Mouse (Mus musculus): ENCODE measurements around the gene Eif3b. TPM values are rescaled to one million over a fixed set of nuclear protein-coding genes. Genes with fewer than 3 reads are reported as not detected.
A peak's percentile ranks its signal among the peaks of the same experiment; 100 is the strongest.

Eif3b gene
- 149 and 201 TPM in 2 replicates for polyA plus RNA-seq (2011; ENCODE audit: insufficient read length, low read depth, missing spikeins)

DNA sequence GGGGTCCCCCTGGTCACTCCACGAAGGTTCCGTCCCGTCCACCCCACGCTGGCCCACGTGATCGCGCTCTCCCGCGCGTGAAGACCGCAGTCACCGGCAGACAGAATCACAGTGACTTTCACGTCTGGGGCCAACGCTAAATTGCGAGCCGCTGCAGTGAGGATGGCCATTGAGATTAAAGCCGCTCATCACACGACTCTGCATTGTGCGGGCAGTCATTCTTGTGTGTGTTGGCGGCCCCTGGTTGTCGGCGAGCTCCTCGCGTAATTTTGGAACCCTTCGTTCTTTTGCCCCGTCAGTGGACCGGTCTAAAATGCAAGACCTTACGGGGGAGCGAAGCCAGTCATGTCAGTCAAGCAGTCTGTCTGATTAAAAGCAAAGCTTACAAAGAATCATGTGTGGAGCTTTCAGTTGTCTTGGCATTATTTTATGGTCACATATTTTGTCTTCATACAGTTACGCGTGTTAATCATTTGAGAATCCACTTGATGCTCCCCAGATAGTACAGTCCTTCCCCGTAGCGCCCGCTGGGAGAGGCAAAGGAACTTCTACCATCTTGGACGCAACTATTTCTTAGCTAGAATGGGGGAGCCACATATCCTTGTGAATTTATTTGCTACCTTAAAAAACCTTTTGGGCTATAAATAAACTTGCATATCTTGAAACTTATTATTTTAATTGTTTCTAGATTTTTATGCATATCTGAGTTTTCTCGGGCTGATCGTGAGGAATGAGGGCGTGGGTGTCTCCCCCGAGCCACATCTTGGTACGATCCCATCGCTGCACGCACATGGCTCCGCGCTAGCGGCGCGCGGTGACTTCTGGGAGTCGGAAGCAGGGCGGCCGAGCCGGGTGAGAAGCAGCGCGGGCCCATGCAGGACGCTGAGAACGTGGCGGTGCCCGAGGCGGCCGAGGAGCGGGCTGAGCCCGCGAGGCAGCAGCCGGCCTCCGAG is at the start of gene Eif3b:
Eif3b (plus strand) TSS at position 840 of the 953 bp plus-strand sequence.
- peak within 1 kb of the TSS; percentile 89 for H3K27ac ChIP-seq (ENCODE audit: insufficient read depth, low read length)
- H3K4me3 ChIP-seq (ENCODE audit: insufficient read depth, low read length), result peak within 1 kb of the TSS; percentile 89
- no peaks in the 10 kb centered on the region for H3K4me1 ChIP-seq (ENCODE audit: control insufficient read depth, insufficient read depth, low read length)
- TF ChIP-seq CTCF (IDR thresholded peaks at IDR 0.05; ENCODE audit: borderline replicate concordance, insufficient read depth, low read length) (no peak), POLR2A (IDR thresholded peaks at IDR 0.05; ENCODE audit: low read depth, low read length) (peak; percentile 94)

DNA sequence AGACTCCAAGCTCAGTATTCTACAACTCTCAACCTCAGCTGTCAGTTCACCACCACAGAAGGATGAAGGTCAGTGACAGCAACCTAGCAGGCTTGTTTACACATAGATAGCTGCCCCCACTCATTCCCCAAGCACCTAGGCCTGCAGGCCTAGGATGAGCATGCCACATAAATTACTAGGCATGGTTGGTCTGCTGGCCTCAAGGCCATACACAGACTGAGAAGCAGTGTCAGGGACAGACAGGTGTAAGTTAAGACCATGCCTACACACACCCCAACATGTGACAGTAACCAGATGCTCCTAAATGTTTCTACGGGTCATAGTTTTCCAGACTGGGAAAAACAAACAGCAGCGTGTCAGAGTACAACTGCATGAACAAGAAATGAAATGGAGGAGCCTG is 49.7 kb upstream of the Eif3b start:
- H3K4me1 ChIP-seq (ENCODE audit: control insufficient read depth, insufficient read depth, low read length), result 0 out of 2 replicates have a peak, but pooled peaks cover 2% of the 10 kb centered on the region
- H3K27ac ChIP-seq (ENCODE audit: insufficient read depth, low read length), result no peak overlapping the region
- no peak overlapping the region for H3K4me3 ChIP-seq (ENCODE audit: insufficient read depth, low read length)
- no peak for TF ChIP-seq POLR2A (IDR thresholded peaks at IDR 0.05; ENCODE audit: low read depth, low read length)
- TF ChIP-seq CTCF (IDR thresholded peaks at IDR 0.05; ENCODE audit: borderline replicate concordance, insufficient read depth, low read length), result no peak

DNA sequence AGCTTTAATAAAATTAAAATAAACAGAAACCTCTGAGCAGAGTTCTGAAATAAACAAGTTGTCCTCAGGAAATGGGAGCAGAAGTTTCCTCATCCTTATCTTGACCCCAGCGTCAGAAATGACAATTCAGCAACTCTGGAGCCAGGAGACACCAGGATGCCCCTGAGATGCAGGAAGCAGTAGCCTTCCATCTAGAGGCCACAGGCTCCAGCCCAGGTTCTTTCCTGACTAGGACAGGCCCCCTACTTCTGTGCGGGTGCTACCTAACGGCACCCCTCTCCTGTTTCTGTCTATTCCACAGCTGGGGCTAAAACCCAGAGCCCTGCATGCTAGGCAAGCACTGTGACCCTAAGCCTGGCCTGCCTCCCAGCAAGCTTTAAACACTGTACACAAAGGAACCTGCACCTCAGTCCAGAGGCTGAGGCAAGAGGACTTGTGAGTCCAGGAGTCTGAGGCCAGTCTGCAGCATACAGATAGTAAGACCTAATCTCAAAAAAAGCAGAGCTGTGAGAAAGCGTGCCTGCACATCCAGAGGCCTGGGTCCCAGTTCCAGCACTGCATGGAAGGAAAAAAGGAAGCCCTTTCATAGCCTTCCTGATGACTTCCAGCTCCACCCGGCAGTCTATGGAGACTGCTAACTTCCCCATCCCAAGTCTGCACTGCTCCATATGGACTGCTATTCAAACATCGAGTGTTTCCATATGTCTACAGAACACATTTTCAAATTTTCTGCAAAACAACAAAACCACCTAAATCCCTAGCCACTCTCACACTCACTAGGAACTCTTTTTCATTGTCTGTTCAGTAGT is 48.5 kb upstream of the Eif3b start:
- TF ChIP-seq CTCF (IDR thresholded peaks at IDR 0.05; ENCODE audit: borderline replicate concordance, insufficient read depth, low read length), result no peak
- TF ChIP-seq POLR2A (IDR thresholded peaks at IDR 0.05; ENCODE audit: low read depth, low read length), result no peak
- 0 out of 2 replicates have a peak, but pooled peaks cover 2% of the 10 kb centered on the region for H3K4me1 ChIP-seq (ENCODE audit: control insufficient read depth, insufficient read depth, low read length)

DNA sequence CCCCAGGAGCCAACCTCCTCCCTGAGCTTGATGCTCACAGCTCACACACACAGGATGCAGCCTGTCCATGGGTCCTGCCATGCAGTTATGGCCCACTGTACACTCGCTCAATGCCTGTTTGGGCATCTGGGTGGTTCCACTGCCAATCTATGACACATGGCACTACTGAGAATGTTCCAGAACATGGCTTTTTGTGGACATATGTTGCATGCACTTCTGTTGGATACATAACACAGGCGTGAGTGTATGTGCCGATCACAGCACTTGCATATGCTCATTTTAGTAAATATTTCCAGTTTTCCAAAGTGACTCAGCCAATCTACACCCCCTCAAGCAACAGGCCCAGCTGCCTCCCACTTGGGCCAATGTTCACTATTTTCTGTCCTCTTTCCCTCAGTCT is 47.5 kb upstream of the Eif3b start:
- Histone ChIP-seq H3K27ac (ENCODE audit: insufficient read depth, low read length) (no peak overlapping the region), H3K4me3 (ENCODE audit: insufficient read depth, low read length) (no peak overlapping the region)

More for the DNA sequence above, 48.5 kb upstream of the Eif3b start:
- H3K4me3 ChIP-seq (ENCODE audit: insufficient read depth, low read length), result no peak overlapping the region
- H3K27ac ChIP-seq (ENCODE audit: insufficient read depth, low read length), result no peak overlapping the region

DNA sequence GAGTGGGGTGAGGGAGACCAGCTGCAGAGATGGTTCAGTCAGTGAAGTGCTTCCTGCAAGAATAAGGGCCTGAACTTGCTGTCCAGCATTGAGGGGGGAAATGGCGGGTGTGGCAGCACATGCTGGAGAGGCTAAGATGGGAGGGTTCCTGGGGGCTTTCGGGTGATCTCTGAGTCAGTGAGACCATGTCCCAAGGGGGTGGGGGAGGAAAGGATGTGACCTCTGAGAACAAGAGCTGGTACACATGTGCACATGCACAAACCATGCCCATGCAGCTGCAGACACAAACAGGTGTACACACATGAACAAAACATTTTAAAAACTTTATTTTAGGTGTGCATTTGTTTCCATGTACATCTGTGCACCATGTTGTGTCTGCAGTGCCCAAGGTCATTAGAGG is 45.4 kb upstream of the Eif3b start:
- TF ChIP-seq CTCF (IDR thresholded peaks at IDR 0.05; ENCODE audit: borderline replicate concordance, insufficient read depth, low read length) (no peak), POLR2A (IDR thresholded peaks at IDR 0.05; ENCODE audit: low read depth, low read length) (no peak)
- no peak overlapping the region for H3K27ac ChIP-seq (ENCODE audit: insufficient read depth, low read length)
- no peak overlapping the region for H3K4me3 ChIP-seq (ENCODE audit: insufficient read depth, low read length)
- 0 out of 2 replicates have a peak, but pooled peaks cover 2% of the 10 kb centered on the region for H3K4me1 ChIP-seq (ENCODE audit: control insufficient read depth, insufficient read depth, low read length)

More for the DNA sequence above, 47.5 kb upstream of the Eif3b start:
- no peak for TF ChIP-seq POLR2A (IDR thresholded peaks at IDR 0.05; ENCODE audit: low read depth, low read length)
- no peak for TF ChIP-seq CTCF (IDR thresholded peaks at IDR 0.05; ENCODE audit: borderline replicate concordance, insufficient read depth, low read length)
- 0 out of 2 replicates have a peak, but pooled peaks cover 2% of the 10 kb centered on the region for H3K4me1 ChIP-seq (ENCODE audit: control insufficient read depth, insufficient read depth, low read length)

DNA sequence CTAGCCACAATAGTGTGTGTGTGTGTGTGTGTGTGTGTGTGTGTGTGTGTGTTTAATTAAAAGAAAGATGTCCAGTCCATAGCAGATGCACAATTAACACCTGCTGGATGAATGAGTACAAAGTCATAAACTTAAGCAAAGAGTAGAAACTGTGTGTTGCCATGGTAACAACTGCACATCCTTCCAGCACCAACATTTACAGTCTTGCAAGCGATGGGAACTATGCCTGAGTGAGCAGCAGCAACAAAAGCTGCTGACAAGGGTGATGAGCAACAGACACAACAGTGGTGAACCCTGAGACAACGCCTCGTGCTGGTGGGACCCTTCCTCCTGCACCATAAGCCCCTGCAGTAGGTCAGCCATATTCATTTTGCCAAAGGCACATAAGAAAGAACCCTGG is 44.9 kb upstream of the Eif3b start:
- Histone ChIP-seq H3K27ac (ENCODE audit: insufficient read depth, low read length) (no peak overlapping the region), H3K4me3 (ENCODE audit: insufficient read depth, low read length) (no peak overlapping the region), H3K4me1 (ENCODE audit: control insufficient read depth, insufficient read depth, low read length) (peaks cover 3% of the 10 kb centered on the region; the same call in 1 of the 2 replicates)
- TF ChIP-seq CTCF (IDR thresholded peaks at IDR 0.05; ENCODE audit: borderline replicate concordance, insufficient read depth, low read length), result no peak
- no peak for TF ChIP-seq POLR2A (IDR thresholded peaks at IDR 0.05; ENCODE audit: low read depth, low read length)

DNA sequence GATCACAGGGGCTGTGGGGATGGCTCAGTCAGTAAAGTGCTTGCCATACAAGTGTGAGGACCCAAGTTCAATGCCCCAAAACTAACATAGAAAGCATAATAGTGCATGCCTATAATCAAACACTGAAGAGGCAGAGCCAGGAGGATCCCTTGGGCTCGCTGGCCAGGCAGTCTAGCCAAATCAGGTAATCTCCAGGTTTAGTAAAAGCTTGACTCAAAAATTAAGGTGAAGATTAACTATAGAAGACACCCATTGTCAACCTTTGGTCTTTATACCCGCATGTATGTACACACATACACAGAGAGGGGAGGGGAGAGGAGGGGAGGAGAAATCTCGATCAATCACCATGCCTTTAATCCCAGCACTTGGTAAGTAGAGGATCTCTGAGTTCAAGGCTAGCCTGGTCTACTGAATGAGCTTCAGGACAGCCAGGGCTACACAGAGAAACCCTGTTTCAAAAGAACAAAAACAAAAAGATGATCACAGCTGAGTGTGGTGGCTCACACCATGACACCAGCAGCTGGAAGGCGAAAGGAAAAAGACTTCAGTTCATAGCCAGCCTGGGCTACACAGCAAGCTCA is 43.8 kb upstream of the Eif3b start:
- TF ChIP-seq CTCF (IDR thresholded peaks at IDR 0.05; ENCODE audit: borderline replicate concordance, insufficient read depth, low read length) (no peak), POLR2A (IDR thresholded peaks at IDR 0.05; ENCODE audit: low read depth, low read length) (no peak)
- Histone ChIP-seq H3K4me3 (ENCODE audit: insufficient read depth, low read length) (no peak overlapping the region), H3K27ac (ENCODE audit: insufficient read depth, low read length) (no peak overlapping the region), H3K4me1 (ENCODE audit: control insufficient read depth, insufficient read depth, low read length) (peaks cover 8% of the 10 kb centered on the region; the same call in 1 of the 2 replicates)

DNA sequence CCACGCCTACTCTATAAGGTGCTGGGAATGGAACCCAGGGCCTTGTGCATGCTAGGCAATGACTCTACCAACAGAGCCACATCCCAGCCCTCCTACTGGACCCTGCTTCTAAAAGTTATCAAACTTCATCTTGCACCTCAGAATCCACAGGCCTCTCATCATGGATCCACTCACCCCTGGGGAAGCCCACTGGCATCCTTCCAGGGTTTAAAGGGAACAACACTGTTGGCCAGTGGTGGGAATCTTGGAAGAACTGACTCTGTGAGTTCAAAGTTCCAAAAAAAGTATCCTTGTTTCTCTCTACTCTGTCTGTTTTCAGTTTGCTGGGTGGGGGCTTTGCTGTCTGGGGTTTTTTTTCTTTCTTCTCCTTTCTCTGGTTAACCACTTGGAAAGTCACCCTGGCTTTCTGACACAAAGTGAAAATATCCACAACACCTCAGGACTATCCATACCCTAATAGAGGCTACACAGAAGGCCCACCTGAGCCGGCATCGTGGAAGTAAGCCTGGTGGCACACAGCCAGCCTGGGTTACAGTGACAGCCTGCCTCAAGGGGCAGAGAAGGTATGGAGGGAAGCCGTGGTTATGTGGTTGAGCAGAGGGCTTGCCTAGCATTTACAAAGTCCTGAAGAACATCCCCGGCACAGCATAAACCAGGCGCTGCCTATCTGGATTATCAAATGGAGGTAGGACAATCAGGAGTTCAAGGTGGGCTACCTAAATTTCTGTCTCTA is 40.8 kb upstream of the Eif3b start:
- H3K27ac ChIP-seq (ENCODE audit: insufficient read depth, low read length), result no peak overlapping the region
- H3K4me1 ChIP-seq (ENCODE audit: control insufficient read depth, insufficient read depth, low read length), result peaks cover 7% of the 10 kb centered on the region; the same call in 1 of the 2 replicates
- TF ChIP-seq CTCF (IDR thresholded peaks at IDR 0.05; ENCODE audit: borderline replicate concordance, insufficient read depth, low read length) (no peak), POLR2A (IDR thresholded peaks at IDR 0.05; ENCODE audit: low read depth, low read length) (no peak)

More for the DNA sequence above, 40.8 kb upstream of the Eif3b start:
- no peak overlapping the region for H3K4me3 ChIP-seq (ENCODE audit: insufficient read depth, low read length)
